Mouse (Mus musculus) kidney, postnatal 14 days (tissue): Measurements from ENCODE around the gene Ptgis.
A peak's percentile ranks its signal among the peaks of the same experiment; 100 is the strongest.
"Not testable (repeated sequence)": the region's sequence is repeated elsewhere in the genome, so short reads cannot be mapped to it uniquely, and the experiment has no call there.

Source experiments
- DNase-seq: peaks from one replicate; pipeline ENCODE4 v3.0.0; 2022; ENCODE audit warnings: mixed read lengths

The Ptgis gene

GRCm38 (mm10) chr2:167224937-167225336 is 15.5 kb downstream of the Ptgis start:
- DNase-seq, result no peak

GRCm38 (mm10) chr2:167224194-167224593 is 16.2 kb downstream of the Ptgis start:
- DNase-seq, result no peak

GRCm38 (mm10) chr2:167222152-167222551 is 18.3 kb downstream of the Ptgis start:
- DNase-seq, result peak; percentile 87

- DNase-seq, result no peak
Observed at GRCm38 (mm10) chr2:167221159-167221845, 19.1 kb downstream of the Ptgis start.

- no peak for DNase-seq
Observed at GRCm38 (mm10) chr2:167220736-167221135, 19.7 kb downstream of the Ptgis start.

- peak; percentile 88 for DNase-seq
Observed at GRCm38 (mm10) chr2:167219154-167219775, 21.1 kb downstream of the Ptgis start.

GRCm38 (mm10) chr2:167213666-167214065 is 26.7 kb downstream of the Ptgis start:
- no peak for DNase-seq

- no peak for DNase-seq
Observed at GRCm38 (mm10) chr2:167213076-167213475, 27.3 kb downstream of the Ptgis start.

- DNase-seq, result no peak
Observed at GRCm38 (mm10) chr2:167212551-167212950, 27.9 kb downstream of the Ptgis start.

GRCm38 (mm10) chr2:167212089-167212488 is 28.3 kb downstream of the Ptgis start:
- no peak for DNase-seq

GRCm38 (mm10) chr2:167209900-167210299 is 30.5 kb downstream of the Ptgis start:
- DNase-seq, result no peak

GRCm38 (mm10) chr2:167208984-167209383 is 31.4 kb downstream of the Ptgis start:
- DNase-seq, result no peak

- no peak for DNase-seq
Observed at GRCm38 (mm10) chr2:167205918-167206629, 34.3 kb downstream of the Ptgis start.

GRCm38 (mm10) chr2:167204686-167205085 is 35.7 kb downstream of the Ptgis start:
- not testable (repeated sequence) for DNase-seq

- DNase-seq, result no peak
Observed at GRCm38 (mm10) chr2:167203505-167204166, 36.8 kb downstream of the Ptgis start.

- peak; percentile 61 for DNase-seq
Observed at GRCm38 (mm10) chr2:167201463-167202291, 38.7 kb downstream of the Ptgis start.

- no peak for DNase-seq
Observed at GRCm38 (mm10) chr2:167198660-167199427, 41.6 kb downstream of the Ptgis start.

GRCm38 (mm10) chr2:167193361-167193760 is 47.0 kb downstream of the Ptgis start:
- DNase-seq, result no peak

- DNase-seq, result peak; percentile 83
Observed at GRCm38 (mm10) chr2:167190076-167190399, 50.4 kb downstream of the Ptgis start, which contains the start of gene Kcnb1. TSS of gene Kcnb1 (minus strand) at chr2:167190155.

GRCm38 (mm10) chr2:167189291-167190075 is 50.9 kb downstream of the Ptgis start:
- DNase-seq, result peak; percentile 55
